ENCODE assay signal across 10 mouse cellular contexts in genomic region chr13:109992775-109993505, GRCm38 (mm10).
A peak's percentile ranks its signal among the peaks of the same experiment; 100 is the strongest.
DNase-seq lines count a peak whose midpoint lies in the region; ATAC-seq and TF ChIP-seq lines count a peak whose summit lies in the region.
"Had no signal": no experiment of that assay in that cellular context is flagged by ENCODE, and none has a peak within 500 bp of the region (broad histone marks: within the 10 kb centered on the region; RNA-seq: fewer than 3 reads in every experiment).

No protein-coding gene starts in this region.

- H3K27me3 ChIP-seq in midbrain, postnatal 0 days (ENCODE audit: insufficient read depth, low read length) = no peaks in the 10 kb centered on the region
- no peaks in the 10 kb centered on the region for H3K27me3 ChIP-seq in midbrain, embryonic 15.5 days (replicated peaks)
- H3K27me3 ChIP-seq: stomach, embryonic 15.5 days had no signal

- H3K4me2 ChIP-seq in midbrain, postnatal 0 days (ENCODE audit: low read depth, low read length, poor library complexity, severe bottlenecking) = no peak overlapping the region
- H3K4me2 ChIP-seq in midbrain, embryonic 15.5 days = no peak overlapping the region
- H3K4me2 ChIP-seq: stomach, embryonic 15.5 days had no signal

- H3K4me3 ChIP-seq in midbrain, postnatal 0 days (ENCODE audit: low read depth, low read length) = no peak overlapping the region
- no peak overlapping the region for H3K4me3 ChIP-seq in midbrain, embryonic 15.5 days
- H3K4me3 ChIP-seq: stomach, embryonic 15.5 days had no signal

- no peak overlapping the region for H3K9ac ChIP-seq in midbrain, postnatal 0 days (replicated peaks; ENCODE audit: low read length, poor library complexity, severe bottlenecking)
- H3K9ac ChIP-seq in midbrain, embryonic 15.5 days = no peak overlapping the region
- H3K9ac ChIP-seq: liver, embryonic 14.5 days; stomach, embryonic 15.5 days had no signal

- TF ChIP-seq CTCF in midbrain, postnatal 0 days (IDR thresholded peaks at IDR 0.05) = no peak

- H3K36me3 ChIP-seq in midbrain, postnatal 0 days (ENCODE audit: insufficient read depth, low read length) = no peaks in the 10 kb centered on the region
- no peaks in the 10 kb centered on the region for H3K36me3 ChIP-seq in midbrain, embryonic 15.5 days (replicated peaks)
- H3K36me3 ChIP-seq: stomach, embryonic 15.5 days had no signal

- peak; percentile 70 for DNase-seq in midbrain, postnatal 0 days (ENCODE audit: low spot score)
- peak; percentile 80 to 84 for DNase-seq in cerebellum, adult 18-20 months
- DNase-seq in gastrocnemius, adult 8-10 months (ENCODE audit: low spot score in 2 of 2) = peak; percentile 23 to 59
- DNase-seq in kidney, postnatal 10 days = peak; percentile 83
- DNase-seq in lung, postnatal 25 days (ENCODE audit: low spot score) = peak; percentile 58
- DNase-seq in retina, postnatal 1 day = no peak

- no peak for ATAC-seq in midbrain, postnatal 0 days (ENCODE audit: low FRiP score)
- no peak for ATAC-seq in midbrain, embryonic 15.5 days (replicated peaks)
- no peak for ATAC-seq in granulocyte monocyte progenitor cell, adult 5-6 weeks (replicated peaks; ENCODE audit: poor library complexity, severe bottlenecking)

- no peaks in the 10 kb centered on the region for H3K9me3 ChIP-seq in midbrain, postnatal 0 days (ENCODE audit: low read length)
- no peaks in the 10 kb centered on the region for H3K9me3 ChIP-seq in midbrain, embryonic 15.5 days
- H3K9me3 ChIP-seq: stomach, embryonic 15.5 days had no signal

- 64% methylated on average over 5 of the region's 5 CpGs for WGBS in midbrain, postnatal 0 days
- WGBS in midbrain, embryonic 15.5 days = 71% methylated on average over 5 of the region's 5 CpGs

- no peak overlapping the region for H3K27ac ChIP-seq in midbrain, postnatal 0 days (ENCODE audit: low read depth, low read length)
- no peak overlapping the region for H3K27ac ChIP-seq in midbrain, embryonic 15.5 days
- H3K27ac ChIP-seq: liver, embryonic 14.5 days; stomach, embryonic 15.5 days had no signal

- H3K4me1 ChIP-seq in midbrain, postnatal 0 days (ENCODE audit: insufficient read depth, low read length) = no peaks in the 10 kb centered on the region
- no peaks in the 10 kb centered on the region for H3K4me1 ChIP-seq in midbrain, embryonic 15.5 days
